Mouse (Mus musculus) common myeloid progenitor, adult 5-6 weeks (primary cell): ENCODE results near the gene Eif1. TPM values are rescaled to one million over a fixed set of nuclear protein-coding genes. Genes with fewer than 3 reads are reported as not detected.
"Not testable (repeated sequence)": the region's sequence is repeated elsewhere in the genome, so short reads cannot be mapped to it uniquely, and the experiment has no call there.

Experiments used
- ATAC-seq: replicated peaks from 2 replicates; pipeline ENCODE4 v1.8.0; 2016; ENCODE audit warnings: low read depth, mild to moderate bottlenecking, moderate TSS enrichment, inconsistent platforms; ENCODE audit not compliant: poor library complexity, severe bottlenecking
- total RNA-seq: library from RNA; stranded (forward); fragments of 200-1000, 187-1606 nt; gene quantifications from 2 replicates; pipeline ENCODE4 v1.2.3, GENCODE M21; 2017

The Eif1 gene
- 220 and 411 TPM in 2 replicates for total RNA-seq

GRCm38 (mm10) chr11:100319492-100320171, at the start of gene Eif1:
Eif1 (plus strand) TSS chr11:100319885.
- ATAC-seq: peak; percentile 79

DNA sequence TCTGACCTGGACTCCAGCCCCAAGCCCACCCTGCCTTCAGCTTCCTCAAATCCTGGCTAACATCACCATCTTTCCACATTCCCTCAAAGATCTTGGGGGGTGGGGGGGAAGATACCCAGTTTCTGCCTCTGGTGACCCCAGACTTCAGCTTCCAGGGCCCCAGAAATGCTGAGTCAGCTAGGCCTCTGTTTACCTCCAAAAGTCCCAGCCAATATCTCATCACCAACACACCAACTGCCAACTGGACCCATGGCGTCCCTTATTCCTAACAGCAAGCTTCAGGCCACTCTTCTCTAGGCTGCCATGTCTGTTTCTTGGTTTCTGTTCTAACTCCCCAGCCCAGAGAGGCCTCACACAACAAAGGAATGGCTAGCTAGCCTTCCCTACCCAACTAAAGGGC, 47.8 kb upstream of the Eif1 start:
- ATAC-seq: no peak

GRCm38 (mm10) chr11:100274719-100275118, 45.0 kb upstream of the Eif1 start:
- no peak for ATAC-seq

DNA sequence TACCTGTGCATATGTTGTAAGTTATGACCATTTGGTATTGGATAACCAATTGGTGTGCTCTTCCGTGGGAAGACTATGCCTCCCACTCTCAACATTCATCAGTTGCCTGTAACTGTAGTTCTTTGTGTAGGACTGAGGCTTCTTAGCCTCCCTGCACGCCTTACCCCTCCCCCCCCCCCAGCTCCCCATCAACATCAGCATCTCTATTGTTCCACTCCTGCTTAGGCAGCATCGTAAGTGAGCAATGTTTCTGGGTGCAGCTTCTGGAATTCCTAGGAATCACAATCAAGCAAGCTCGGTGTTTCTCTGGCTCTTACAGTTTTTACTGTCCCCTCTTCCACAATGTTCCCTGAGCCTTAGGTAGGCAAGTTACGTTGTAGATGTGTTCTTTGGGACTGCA, 44.2 kb upstream of the Eif1 start:
- no peak for ATAC-seq

DNA sequence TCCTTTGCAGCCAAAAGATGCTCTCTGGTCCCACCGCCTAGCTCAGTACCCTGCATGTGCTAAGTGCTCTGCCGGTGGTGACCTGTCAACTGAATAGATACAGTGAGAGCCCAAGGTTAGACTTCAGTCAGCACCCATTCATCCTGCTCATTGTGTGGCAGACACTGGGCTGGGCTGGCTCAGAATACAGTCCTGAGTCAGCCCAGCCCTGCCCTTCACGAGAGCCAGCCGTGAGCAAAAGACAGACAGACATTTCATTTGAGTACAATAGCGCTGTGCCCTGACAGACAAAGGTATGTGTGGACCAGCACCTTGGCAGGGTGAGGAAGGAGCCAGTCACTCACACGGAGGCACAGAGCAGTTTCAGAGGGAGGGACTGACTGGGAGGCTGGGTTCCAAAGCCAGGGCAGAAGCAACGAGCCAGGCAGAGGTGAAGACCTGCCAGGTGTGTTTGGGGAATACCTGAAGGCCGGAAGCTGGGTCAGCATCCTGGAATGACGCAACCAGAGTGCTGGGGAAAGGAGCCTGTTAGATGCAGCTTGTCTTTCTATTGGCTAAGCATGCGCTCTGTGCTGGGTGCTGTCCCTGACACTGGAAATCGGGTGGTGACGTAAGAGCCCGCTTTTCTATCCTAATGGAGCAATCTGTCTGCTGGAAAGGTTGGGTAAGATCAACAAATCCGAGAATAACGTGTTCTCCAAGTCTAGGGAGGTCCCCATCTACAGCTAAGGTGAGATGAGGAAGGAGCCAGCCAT, 41.8 kb upstream of the Eif1 start:
- no peak for ATAC-seq

DNA sequence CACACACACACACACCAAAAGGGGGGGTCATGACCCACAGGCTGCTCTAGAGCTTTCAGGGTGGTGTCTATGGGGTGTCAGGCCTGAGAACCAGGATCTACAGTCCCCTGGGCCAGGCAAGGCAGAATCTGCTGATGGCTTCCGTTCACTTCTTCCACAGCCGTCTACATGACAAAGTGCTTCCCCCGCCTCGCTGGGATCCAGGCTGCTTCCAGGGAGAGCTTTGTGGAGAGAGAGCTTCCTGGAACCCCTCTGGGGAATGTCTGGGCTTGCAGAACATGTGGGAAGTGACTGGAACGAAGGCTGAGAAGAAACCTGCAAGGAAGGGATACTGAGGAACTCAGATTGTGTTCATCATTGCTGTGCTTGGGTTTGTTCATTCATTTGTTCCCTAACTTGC, 40.9 kb upstream of the Eif1 start:
- ATAC-seq: no peak

GRCm38 (mm10) chr11:100281596-100282544, 37.8 kb upstream of the Eif1 start:
- ATAC-seq: peak; percentile 72

GRCm38 (mm10) chr11:100282549-100282948, 37.1 kb upstream of the Eif1 start:
- ATAC-seq: peak; percentile 88

DNA sequence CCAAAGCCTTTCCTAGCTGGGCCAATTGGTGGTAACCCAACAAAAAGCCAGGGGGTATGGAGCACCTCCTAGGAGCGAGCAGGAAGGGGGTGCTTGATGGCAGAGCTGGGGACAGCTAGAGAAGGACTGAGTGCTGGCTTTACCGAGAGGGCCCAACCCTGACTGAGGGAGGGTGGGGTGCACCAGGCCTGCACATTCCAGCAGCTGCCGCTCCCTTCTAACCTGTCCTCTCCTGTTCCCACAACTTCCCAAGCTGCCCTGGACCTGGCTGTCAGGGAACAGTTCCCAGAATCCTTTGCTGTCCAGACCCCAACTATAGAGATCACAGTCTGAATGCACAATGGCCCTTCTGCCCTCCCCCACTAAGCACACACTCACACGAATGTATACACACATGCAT, 34.7 kb upstream of the Eif1 start:
- no peak for ATAC-seq

DNA sequence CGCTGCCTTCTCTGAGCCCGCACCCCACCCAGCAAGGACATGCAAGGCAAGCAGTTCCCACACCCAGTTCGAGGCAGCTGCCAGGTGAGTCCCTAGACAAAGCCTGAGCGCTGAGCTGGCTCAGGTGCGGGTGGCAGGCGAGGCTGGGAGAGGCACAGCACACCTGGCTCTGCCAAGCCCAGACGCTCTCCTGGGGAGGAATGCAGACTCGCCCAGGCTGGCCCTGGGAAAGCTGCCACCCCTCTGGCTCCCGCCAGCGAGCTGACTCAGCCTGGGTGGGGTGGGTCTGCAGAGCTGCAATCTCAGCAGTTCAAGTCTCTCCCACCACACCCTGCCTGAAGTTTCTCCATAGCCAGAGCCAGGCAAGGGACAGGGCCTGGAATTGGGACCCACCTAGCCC, 32.7 kb upstream of the Eif1 start:
- ATAC-seq: no peak

- no peak for ATAC-seq
Observed at GRCm38 (mm10) chr11:100288942-100289341, 30.7 kb upstream of the Eif1 start.

GRCm38 (mm10) chr11:100290235-100290634, 29.4 kb upstream of the Eif1 start:
- ATAC-seq: no peak

- ATAC-seq: no peak
Observed at GRCm38 (mm10) chr11:100292884-100293283, 26.8 kb upstream of the Eif1 start.

GRCm38 (mm10) chr11:100295308-100295707, 24.4 kb upstream of the Eif1 start:
- peak; percentile 86 for ATAC-seq

DNA sequence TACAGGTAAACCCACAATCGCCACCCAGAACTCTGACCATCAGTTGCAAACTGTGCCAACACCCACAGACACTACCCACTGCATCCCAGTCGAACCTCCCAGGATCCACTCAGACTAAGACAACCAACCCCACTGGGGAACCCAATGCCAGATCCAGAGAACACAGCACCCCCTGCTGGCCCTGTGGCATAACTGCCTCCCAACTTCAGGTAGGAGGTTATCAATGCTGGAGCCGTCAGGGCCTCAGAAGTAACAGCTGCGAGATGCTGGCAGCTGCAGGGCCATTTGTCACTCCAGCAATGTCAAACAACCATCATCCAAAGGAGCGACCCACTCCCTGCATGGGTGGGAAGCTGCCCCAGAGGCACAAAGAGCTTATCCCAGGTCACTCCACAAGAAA, 21.9 kb upstream of the Eif1 start:
- no peak; the same call in 1 of the 2 replicates for ATAC-seq

- ATAC-seq: peak; percentile 70
Observed at GRCm38 (mm10) chr11:100298274-100299036, 21.2 kb upstream of the Eif1 start.

- peak; percentile 55 for ATAC-seq
Observed at GRCm38 (mm10) chr11:100300293-100300692, 19.4 kb upstream of the Eif1 start.

- no peak for ATAC-seq
Observed at GRCm38 (mm10) chr11:100301292-100301691, 18.4 kb upstream of the Eif1 start.

- ATAC-seq: no peak
Observed at GRCm38 (mm10) chr11:100307900-100308299, 11.8 kb upstream of the Eif1 start.

DNA sequence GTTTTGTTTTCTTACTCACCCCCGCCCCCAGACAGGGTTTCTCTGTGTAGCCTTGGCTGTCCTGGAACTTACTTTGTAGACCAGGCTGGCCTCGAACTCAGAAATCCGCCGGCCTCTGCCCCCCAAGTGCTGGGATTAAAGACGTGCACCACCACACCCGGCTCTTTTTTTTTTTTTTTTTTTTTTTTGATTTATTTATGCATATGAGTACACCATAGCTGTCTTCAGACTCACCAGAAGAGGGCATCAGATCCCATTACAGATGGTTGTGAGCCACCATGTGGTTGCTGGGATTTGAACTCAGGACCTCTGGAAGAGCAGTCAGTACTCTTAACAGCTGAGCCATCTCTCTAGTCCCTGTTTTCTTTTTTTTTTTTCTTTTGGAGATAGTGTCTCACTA, 11.0 kb upstream of the Eif1 start:
- ATAC-seq: not testable (repeated sequence)
